Mouse (Mus musculus): ENCODE data around the gene Kpnb1. TPM values are rescaled to one million over a fixed set of nuclear protein-coding genes. Genes with fewer than 3 reads are reported as not detected.
A peak's percentile ranks its signal among the peaks of the same experiment; 100 is the strongest.

The Kpnb1 gene
- polyA plus RNA-seq, 1 experiment from 2014 or later: 31.8 TPM

GRCm38 (mm10) chr11:97182446-97182845 lies 5.2 kb downstream of the Kpnb1 start:
- Histone ChIP-seq H3K4me2 (no peak overlapping the region), H3K27me3 (no peaks in the 10 kb centered on the region), H3K9me3 (no peaks in the 10 kb centered on the region), H3K27ac (replicated peaks) (no peak overlapping the region), H3K36me3 (peaks cover 78% of the 10 kb centered on the region), H3K4me1 (replicated peaks) (peaks cover 28% of the 10 kb centered on the region), H3K4me3 (no peak overlapping the region), H3K9ac (no peak overlapping the region)
- ATAC-seq (ENCODE audit: low FRiP score, low read depth): no peak
- WGBS: 92% methylated on average over 3 of the region's 3 CpGs

- 88% methylated on average over 5 of the region's 5 CpGs for WGBS
- H3K4me3 ChIP-seq: no peak overlapping the region
- no peaks in the 10 kb centered on the region for H3K27me3 ChIP-seq
- no peak overlapping the region for H3K27ac ChIP-seq (replicated peaks)
- ATAC-seq (ENCODE audit: low FRiP score, low read depth): no peak
- no peak overlapping the region for H3K4me2 ChIP-seq
- H3K9me3 ChIP-seq: no peaks in the 10 kb centered on the region
- H3K4me1 ChIP-seq (replicated peaks): peaks cover 20% of the 10 kb centered on the region
- H3K9ac ChIP-seq: no peak overlapping the region
- peaks cover 91% of the 10 kb centered on the region for H3K36me3 ChIP-seq
These were observed 6.6 kb downstream of the Kpnb1 start for GRCm38 (mm10) chr11:97181061-97181460.

DNA sequence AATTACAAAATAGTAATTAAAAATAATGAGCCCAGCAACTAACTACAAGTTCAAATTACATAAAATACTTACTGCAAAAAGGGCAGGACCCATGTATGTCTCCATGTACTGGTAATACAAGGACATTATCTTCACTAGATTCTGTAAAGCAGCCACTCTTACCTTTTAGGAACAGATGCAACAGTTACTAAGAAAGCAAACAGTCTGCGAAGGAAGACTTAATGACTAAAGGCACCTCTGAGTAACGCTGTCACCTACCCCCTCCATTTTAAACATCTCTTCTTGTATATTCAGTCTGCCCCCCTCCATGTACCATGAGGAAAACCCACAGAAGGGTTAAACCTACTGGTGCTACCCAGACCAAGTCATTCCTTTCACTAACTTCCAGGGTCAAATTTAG lies 9.5 kb downstream of the Kpnb1 start:
- 97% methylated on average over 2 of the region's 2 CpGs for WGBS
- H3K9ac ChIP-seq: no peak overlapping the region
- no peak for ATAC-seq (ENCODE audit: low FRiP score, low read depth)
- no peaks in the 10 kb centered on the region for H3K9me3 ChIP-seq
- H3K4me1 ChIP-seq (replicated peaks): no peaks in the 10 kb centered on the region
- no peaks in the 10 kb centered on the region for H3K27me3 ChIP-seq
- no peak overlapping the region for H3K27ac ChIP-seq (replicated peaks)
- H3K4me2 ChIP-seq: no peak overlapping the region
- no peak overlapping the region for H3K4me3 ChIP-seq
- H3K36me3 ChIP-seq: peaks cover 95% of the 10 kb centered on the region

DNA sequence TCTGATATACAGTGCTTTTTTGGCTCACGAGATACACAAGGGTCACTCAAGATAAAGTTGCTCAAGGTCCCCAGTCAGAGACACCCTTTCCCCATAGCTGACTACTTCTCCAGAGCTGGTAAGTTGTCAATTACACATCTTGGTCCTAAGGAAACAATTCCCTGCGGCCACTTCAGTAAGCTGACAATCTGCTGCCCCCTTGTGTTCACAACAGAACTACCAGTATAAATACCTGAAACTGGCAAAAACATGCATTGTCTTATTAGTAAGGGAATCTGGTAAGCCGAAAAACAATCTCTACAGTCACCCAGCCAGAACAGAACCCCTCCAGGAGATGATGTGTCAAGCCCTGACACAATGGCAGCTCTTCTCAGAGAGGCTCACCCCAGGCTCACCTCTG lies 10.8 kb downstream of the Kpnb1 start:
- no peak for ATAC-seq (ENCODE audit: low FRiP score, low read depth)
- Histone ChIP-seq H3K9ac (no peak overlapping the region), H3K27me3 (no peaks in the 10 kb centered on the region), H3K9me3 (no peaks in the 10 kb centered on the region), H3K36me3 (peaks cover 94% of the 10 kb centered on the region), H3K4me2 (no peak overlapping the region), H3K4me1 (replicated peaks) (no peaks in the 10 kb centered on the region), H3K27ac (replicated peaks) (no peak overlapping the region), H3K4me3 (no peak overlapping the region)
- 43% methylated on average over 3 of the region's 3 CpGs for WGBS

DNA sequence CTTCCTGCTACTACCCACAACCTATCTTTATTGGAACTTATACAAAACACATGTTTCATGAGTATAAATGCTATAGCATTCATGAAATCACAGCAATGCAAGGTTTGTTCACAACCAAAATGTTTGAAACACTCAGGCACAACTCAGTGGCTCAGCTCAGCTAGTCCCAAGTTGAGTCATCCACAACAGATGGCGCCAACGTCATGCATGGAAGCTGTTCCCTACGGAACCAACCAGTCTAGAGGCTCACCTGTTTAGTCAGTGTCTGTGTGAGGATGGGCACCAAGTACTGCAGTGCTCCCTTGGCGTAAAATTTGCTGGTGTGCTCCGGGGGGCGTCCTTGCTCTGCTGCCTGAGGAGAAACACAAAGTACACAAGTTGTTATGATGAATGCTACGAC lies 12.2 kb downstream of the Kpnb1 start:
- Histone ChIP-seq H3K4me3 (no peak overlapping the region), H3K9me3 (no peaks in the 10 kb centered on the region), H3K36me3 (peaks cover 94% of the 10 kb centered on the region), H3K4me1 (replicated peaks) (no peaks in the 10 kb centered on the region), H3K4me2 (no peak overlapping the region), H3K27me3 (no peaks in the 10 kb centered on the region), H3K27ac (replicated peaks) (no peak overlapping the region), H3K9ac (no peak overlapping the region)
- ATAC-seq (ENCODE audit: low FRiP score, low read depth): no peak
- 91% methylated on average over 7 of the region's 7 CpGs for WGBS

DNA sequence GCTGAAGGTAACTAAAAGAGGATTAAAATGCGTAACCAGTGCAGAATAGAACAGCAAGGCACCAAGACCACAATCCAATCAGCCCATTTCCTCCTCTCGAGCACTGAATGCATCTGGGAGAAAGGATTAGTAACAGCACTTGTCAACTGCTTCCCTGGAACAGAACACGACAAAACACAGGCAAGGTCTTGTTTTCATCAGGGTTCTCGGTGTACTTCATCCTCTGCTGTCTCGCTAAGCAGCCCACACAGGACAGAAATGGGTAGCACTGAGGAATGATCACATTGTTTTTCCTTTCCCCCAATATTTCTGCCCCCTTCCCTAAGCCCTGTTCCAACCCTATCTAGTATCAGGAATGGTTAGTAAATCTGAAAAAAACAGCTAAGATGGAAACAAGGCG lies 27.3 kb downstream of the Kpnb1 start:
- H3K27me3 ChIP-seq: no peaks in the 10 kb centered on the region
- no peak overlapping the region for H3K27ac ChIP-seq (replicated peaks)
- no peak overlapping the region for H3K4me2 ChIP-seq
- H3K36me3 ChIP-seq: peaks cover 73% of the 10 kb centered on the region
- no peaks in the 10 kb centered on the region for H3K4me1 ChIP-seq (replicated peaks)
- 72% methylated on average over 6 of the region's 6 CpGs for WGBS
- ATAC-seq (ENCODE audit: low FRiP score, low read depth): no peak
- H3K9me3 ChIP-seq: no peaks in the 10 kb centered on the region
- no peak overlapping the region for H3K9ac ChIP-seq
- H3K4me3 ChIP-seq: no peak overlapping the region

GRCm38 (mm10) chr11:97156999-97157398 lies 30.7 kb downstream of the Kpnb1 start:
- no peak overlapping the region for H3K4me3 ChIP-seq
- WGBS: 83% methylated on average over 7 of the region's 7 CpGs
- H3K27me3 ChIP-seq: no peaks in the 10 kb centered on the region
- no peak overlapping the region for H3K27ac ChIP-seq (replicated peaks)
- ATAC-seq (ENCODE audit: low FRiP score, low read depth): no peak
- no peak overlapping the region for H3K9ac ChIP-seq
- peaks cover 50% of the 10 kb centered on the region for H3K36me3 ChIP-seq
- H3K9me3 ChIP-seq: no peaks in the 10 kb centered on the region
- H3K4me1 ChIP-seq (replicated peaks): peaks cover 12% of the 10 kb centered on the region
- no peak overlapping the region for H3K4me2 ChIP-seq

DNA sequence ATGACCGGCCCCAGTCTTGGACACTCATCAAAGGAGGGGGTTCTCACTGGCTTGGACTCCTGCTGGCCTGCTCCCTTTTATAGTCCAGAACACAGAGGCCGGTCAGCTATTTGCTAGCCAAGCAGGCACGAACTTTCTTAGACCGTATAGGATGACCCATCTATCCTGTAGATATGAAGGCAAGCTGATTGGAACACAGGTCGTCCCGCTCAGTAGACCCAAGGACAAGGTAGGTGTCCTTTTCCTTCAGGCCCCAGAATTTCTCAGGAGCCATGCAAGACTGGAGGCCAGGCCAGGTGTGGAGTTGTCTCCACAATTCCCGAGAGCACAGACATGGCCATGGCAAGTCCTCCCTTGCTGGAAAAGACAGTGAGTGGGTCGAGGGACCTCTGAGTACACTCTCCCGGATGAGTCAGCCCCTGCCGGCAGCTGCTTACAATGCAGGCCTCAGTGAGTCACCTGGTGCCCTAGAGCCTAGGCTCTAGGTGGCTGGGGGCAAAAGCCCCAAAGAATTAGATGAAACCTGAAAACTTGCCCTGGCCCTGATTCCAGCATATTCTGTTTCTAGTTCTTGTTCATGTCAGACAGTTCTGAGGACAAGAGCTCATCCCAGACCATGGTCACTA lies 34.9 kb downstream of the Kpnb1 start:
- Histone ChIP-seq H3K27ac (replicated peaks) (peak overlapping the region; percentile 96; the same call in 1 of the 2 replicates), H3K36me3 (peaks cover 15% of the 10 kb centered on the region), H3K27me3 (no peaks in the 10 kb centered on the region), H3K4me2 (peak overlapping the region; percentile 85), H3K4me3 (peak overlapping the region; percentile 95), H3K9me3 (no peaks in the 10 kb centered on the region), H3K9ac (no peak overlapping the region), H3K4me1 (replicated peaks) (peaks cover 36% of the 10 kb centered on the region)
- 19% methylated on average over 10 of the region's 10 CpGs for WGBS
- no peak for ATAC-seq (ENCODE audit: low FRiP score, low read depth)

DNA sequence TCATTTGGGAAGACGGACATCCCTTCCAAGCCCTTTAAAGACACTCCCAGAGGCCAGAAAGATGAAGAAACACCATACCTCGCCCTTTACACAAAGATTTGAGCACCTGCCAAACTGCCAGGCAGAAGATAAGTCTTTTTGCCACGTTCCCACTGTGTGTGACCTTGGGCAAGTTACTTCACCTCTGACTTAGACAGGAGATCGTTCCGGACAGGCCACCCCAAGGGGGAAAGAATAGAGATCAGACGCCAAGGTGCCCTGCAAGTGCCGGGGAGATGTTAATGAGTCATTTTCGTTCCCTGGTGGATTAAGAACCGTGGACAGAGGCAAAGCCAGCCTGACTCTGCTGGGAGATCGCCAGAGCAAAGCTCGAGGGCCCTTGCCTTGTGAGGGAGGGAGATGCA lies 35.7 kb downstream of the Kpnb1 start:
- WGBS: under 1% methylated on average over 11 of the region's 11 CpGs
- H3K9me3 ChIP-seq: no peaks in the 10 kb centered on the region
- peaks cover 36% of the 10 kb centered on the region for H3K4me1 ChIP-seq (replicated peaks)
- H3K4me2 ChIP-seq: peak overlapping the region; percentile 85
- peaks cover 15% of the 10 kb centered on the region for H3K36me3 ChIP-seq
- peak overlapping the region; percentile 89 for H3K9ac ChIP-seq
- no peak for ATAC-seq (ENCODE audit: low FRiP score, low read depth)
- peak overlapping the region; percentile 96 for H3K27ac ChIP-seq (replicated peaks)
- no peaks in the 10 kb centered on the region for H3K27me3 ChIP-seq
- peak overlapping the region; percentile 95 for H3K4me3 ChIP-seq

- Histone ChIP-seq H3K27ac (replicated peaks) (peak within 1 kb of the TSS; percentile 96), H3K36me3 (peaks cover 14% of the 10 kb centered on the region), H3K4me3 (peak within 1 kb of the TSS; percentile 95), H3K9ac (peak within 1 kb of the TSS; percentile 89), H3K27me3 (no peaks in the 10 kb centered on the region), H3K4me2 (peak within 1 kb of the TSS; percentile 85), H3K4me1 (replicated peaks) (peaks cover 36% of the 10 kb centered on the region), H3K9me3 (no peaks in the 10 kb centered on the region)
- no peak; the same call in 1 of the 2 replicates for ATAC-seq (ENCODE audit: low FRiP score, low read depth)
- WGBS: 0% methylated on average over 23 of the region's 64 CpGs
These were observed 36.3 kb downstream of the Kpnb1 start, which contains the start of gene Tbkbp1 for GRCm38 (mm10) chr11:97151343-97151801. Gene Tbkbp1, minus strand, starts transcription at chr11:97151495.

DNA sequence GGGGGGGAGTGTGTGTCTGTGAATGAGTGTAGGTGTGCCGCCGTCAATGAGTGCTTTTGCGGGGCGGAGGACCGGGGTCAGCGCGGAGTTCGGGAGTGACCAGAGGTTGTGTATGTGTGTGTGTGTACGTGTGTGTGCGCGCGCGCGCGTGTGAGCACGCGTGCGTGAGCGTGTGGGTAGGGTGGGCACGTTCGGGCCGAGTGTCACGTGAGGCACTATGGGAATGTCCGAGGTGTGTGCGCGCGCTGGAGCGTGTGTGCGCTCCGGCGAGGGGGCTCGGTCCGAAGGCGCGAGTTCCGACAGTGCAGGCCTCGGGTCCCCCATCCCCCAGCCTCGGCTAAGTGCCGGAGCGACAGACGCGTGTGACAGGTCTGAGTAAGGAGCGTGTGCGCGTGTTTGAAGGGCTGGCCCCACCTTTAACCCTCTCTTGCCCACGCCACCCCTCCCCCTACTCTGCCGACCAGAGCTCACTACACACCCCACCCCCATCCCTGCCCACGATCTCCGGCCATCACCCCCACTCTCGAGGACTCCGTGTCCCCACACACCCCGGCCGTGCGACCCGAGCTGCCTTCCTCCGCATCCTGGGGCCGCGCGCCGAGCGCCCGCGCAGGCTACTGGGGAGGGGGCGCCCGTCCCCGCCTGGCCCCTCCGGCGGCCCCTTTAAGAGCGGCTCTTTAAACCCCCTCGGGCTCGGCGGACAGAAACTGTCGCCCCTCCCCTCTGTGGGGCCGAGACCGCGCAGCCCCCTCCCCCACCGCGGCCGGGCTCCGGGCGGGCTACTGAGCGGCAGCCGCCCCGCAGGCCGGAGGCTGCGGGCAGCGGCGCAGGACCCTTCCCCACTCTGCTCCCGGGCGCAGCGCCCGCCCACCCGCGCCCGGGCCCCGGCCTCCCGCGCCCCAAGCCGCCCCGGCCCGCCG lies 37.0 kb downstream of the Kpnb1 start:
- Histone ChIP-seq H3K9me3 (no peaks in the 10 kb centered on the region), H3K36me3 (peaks cover 10% of the 10 kb centered on the region), H3K9ac (peak overlapping the region; percentile 89), H3K4me3 (peak overlapping the region; percentile 95), H3K4me2 (peak overlapping the region; percentile 85), H3K27me3 (no peaks in the 10 kb centered on the region), H3K27ac (replicated peaks) (peak overlapping the region; percentile 96), H3K4me1 (replicated peaks) (peaks cover 36% of the 10 kb centered on the region)
- peak; percentile 82 for ATAC-seq (ENCODE audit: low FRiP score, low read depth)
- under 1% methylated on average over 74 of the region's 102 CpGs for WGBS

GRCm38 (mm10) chr11:97149995-97150410 lies 37.7 kb downstream of the Kpnb1 start:
- peak overlapping the region; percentile 85 for H3K4me2 ChIP-seq
- H3K27me3 ChIP-seq: no peaks in the 10 kb centered on the region
- ATAC-seq (ENCODE audit: low FRiP score, low read depth): peak; percentile 32; the same call in 1 of the 2 replicates
- H3K9me3 ChIP-seq: no peaks in the 10 kb centered on the region
- WGBS: 3% methylated on average over 14 of the region's 14 CpGs
- H3K36me3 ChIP-seq: peaks cover 10% of the 10 kb centered on the region
- H3K4me3 ChIP-seq: peak overlapping the region; percentile 95
- peak overlapping the region; percentile 96 for H3K27ac ChIP-seq (replicated peaks)
- H3K9ac ChIP-seq: peak overlapping the region; percentile 89
- H3K4me1 ChIP-seq (replicated peaks): peaks cover 36% of the 10 kb centered on the region
